In the genomic region with DNA sequence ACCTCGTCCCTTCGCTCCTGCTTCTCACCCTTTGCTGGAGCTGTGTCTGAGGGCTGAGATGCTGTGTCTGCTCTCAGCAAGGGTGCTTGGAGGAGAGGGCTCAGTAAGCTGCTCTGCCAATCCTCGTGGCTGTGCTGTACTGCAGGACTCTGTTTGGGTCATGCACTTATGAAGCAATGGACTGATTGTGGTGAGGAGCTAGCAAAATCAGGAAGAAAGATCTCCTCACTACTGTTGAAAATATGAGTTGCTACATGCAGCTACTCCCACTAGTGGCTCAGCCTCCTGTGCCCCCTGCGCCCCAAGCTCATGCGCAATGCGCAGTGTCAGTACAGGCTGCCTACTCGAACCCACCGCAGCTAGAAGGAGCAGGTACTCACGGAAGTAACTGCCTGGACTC, we compare ENCODE assay signal across 19 mouse cellular contexts.
DNase-seq lines count a peak whose midpoint lies in the region; ATAC-seq and TF ChIP-seq lines count a peak whose summit lies in the region.
"Had no signal": no experiment of that assay in that cellular context is flagged by ENCODE, and none has a peak within 500 bp of the region (broad histone marks: within the 10 kb centered on the region; RNA-seq: fewer than 3 reads in every experiment).

No protein-coding gene starts in this region.

- H3K4me1 ChIP-seq in hindbrain, embryonic 15.5 days (replicated peaks): peaks cover 18% of the 10 kb centered on the region
- H3K4me1 ChIP-seq in hindbrain, postnatal 0 days (ENCODE audit: insufficient read depth, low read length): 0 out of 2 replicates have a peak, but pooled peaks cover 4% of the 10 kb centered on the region
- H3K4me1 ChIP-seq: limb, embryonic 10.5 days; liver, embryonic 13.5 days; stomach, embryonic 15.5 days had no signal

- H3K9me3 ChIP-seq in hindbrain, embryonic 15.5 days: no peaks in the 10 kb centered on the region
- H3K9me3 ChIP-seq in hindbrain, postnatal 0 days (ENCODE audit: low read length): no peaks in the 10 kb centered on the region
- H3K9me3 ChIP-seq: heart, embryonic 13.5 days; limb, embryonic 10.5 days; liver, embryonic 13.5 days; megakaryocyte, embryonic 14.5 days; stomach, embryonic 15.5 days had no signal

- H3K9ac ChIP-seq in hindbrain, embryonic 15.5 days: no peak overlapping the region
- no peak overlapping the region for H3K9ac ChIP-seq in hindbrain, postnatal 0 days (replicated peaks; ENCODE audit: low read length)
- H3K9ac ChIP-seq: heart, embryonic 13.5 days; liver, embryonic 13.5 days; stomach, embryonic 15.5 days had no signal

- H3K36me3 ChIP-seq in hindbrain, embryonic 15.5 days: no peaks in the 10 kb centered on the region
- no peaks in the 10 kb centered on the region for H3K36me3 ChIP-seq in hindbrain, postnatal 0 days (ENCODE audit: insufficient read depth, low read length)
- H3K36me3 ChIP-seq: heart, embryonic 13.5 days; limb, embryonic 10.5 days; liver, embryonic 13.5 days; stomach, embryonic 15.5 days had no signal

- H3K4me2 ChIP-seq in hindbrain, embryonic 15.5 days: no peak overlapping the region
- H3K4me2 ChIP-seq in hindbrain, postnatal 0 days (ENCODE audit: low read depth, low read length): no peak overlapping the region
- H3K4me2 ChIP-seq: heart, embryonic 13.5 days; liver, embryonic 13.5 days; stomach, embryonic 15.5 days had no signal

- TF ChIP-seq CTCF in hindbrain, postnatal 0 days (IDR thresholded peaks at IDR 0.05; ENCODE audit: low read depth): no peak; the same call in 1 of the 2 replicates

- WGBS in hindbrain, embryonic 15.5 days: 41% methylated on average over 9 of the region's 9 CpGs
- WGBS in hindbrain, postnatal 0 days: 47% methylated on average over 9 of the region's 9 CpGs

- 0 out of 2 replicates have a peak overlapping the region, but pooled peaks have one; percentile 4 for H3K27ac ChIP-seq in hindbrain, embryonic 15.5 days (replicated peaks)
- no peak overlapping the region for H3K27ac ChIP-seq in hindbrain, postnatal 0 days
- H3K27ac ChIP-seq: gastrocnemius, adult 2 months; heart, embryonic 13.5 days; limb, embryonic 10.5 days; liver, embryonic 13.5 days; stomach, embryonic 15.5 days had no signal

- no peak overlapping the region for H3K4me3 ChIP-seq in hindbrain, embryonic 15.5 days
- no peak overlapping the region for H3K4me3 ChIP-seq in hindbrain, postnatal 0 days (ENCODE audit: low read length)
- H3K4me3 ChIP-seq: gastrocnemius, adult 2 months; heart, embryonic 13.5 days; limb, embryonic 10.5 days; liver, embryonic 13.5 days; megakaryocyte, embryonic 14.5 days; stomach, embryonic 15.5 days had no signal

- no peak for ATAC-seq in hindbrain, embryonic 15.5 days (ENCODE audit: low FRiP score, low read depth)
- no peak for ATAC-seq in hindbrain, postnatal 0 days
- ATAC-seq in megakaryocyte progenitor cell, adult 5-6 weeks (replicated peaks; ENCODE audit: poor library complexity): peak; percentile 92

- no peak for DNase-seq in hindbrain, postnatal 0 days (ENCODE audit: low spot score)
- peak; percentile 48 for DNase-seq in 416B (ENCODE audit: low read depth)
- DNase-seq in c-Kit-positive CD71-negative TER-119-negative erythroid progenitor cells, embryonic 14.5 days (ENCODE audit: low read depth): peak; percentile 3
- DNase-seq in cerebellum, adult 18-20 months: no peak
- no peak for DNase-seq in urinary bladder, adult 2 months (ENCODE audit: low spot score)
- DNase-seq: cerebellum, adult 9-11 months; gastrocnemius, adult 2 months; heart, adult 11 months; kidney, adult 11 months; kidney, postnatal 25 days; liver, embryonic 13.5 days; lung, postnatal 10 days; thymus, adult 2 months had no signal

- H3K27me3 ChIP-seq in hindbrain, embryonic 15.5 days: no peaks in the 10 kb centered on the region
- H3K27me3 ChIP-seq in hindbrain, postnatal 0 days (ENCODE audit: insufficient read depth, low read length): no peaks in the 10 kb centered on the region
- H3K27me3 ChIP-seq: heart, embryonic 13.5 days; liver, embryonic 13.5 days; stomach, embryonic 15.5 days had no signal

Comparison
In these comparisons a context has a peak if more than half of its experiments do, and no peak if none do; other contexts are left out.
1. DNase-seq: peak in 416B (single experiment) and c-Kit-positive CD71-negative TER-119-negative erythroid progenitor cells, embryonic 14.5 days (single experiment); none in hindbrain, postnatal 0 days (single experiment), cerebellum, adult 18-20 months (0 of 2) and urinary bladder, adult 2 months (single experiment).